8 mouse cellular contexts compared by ENCODE assay signal in the genomic region with DNA sequence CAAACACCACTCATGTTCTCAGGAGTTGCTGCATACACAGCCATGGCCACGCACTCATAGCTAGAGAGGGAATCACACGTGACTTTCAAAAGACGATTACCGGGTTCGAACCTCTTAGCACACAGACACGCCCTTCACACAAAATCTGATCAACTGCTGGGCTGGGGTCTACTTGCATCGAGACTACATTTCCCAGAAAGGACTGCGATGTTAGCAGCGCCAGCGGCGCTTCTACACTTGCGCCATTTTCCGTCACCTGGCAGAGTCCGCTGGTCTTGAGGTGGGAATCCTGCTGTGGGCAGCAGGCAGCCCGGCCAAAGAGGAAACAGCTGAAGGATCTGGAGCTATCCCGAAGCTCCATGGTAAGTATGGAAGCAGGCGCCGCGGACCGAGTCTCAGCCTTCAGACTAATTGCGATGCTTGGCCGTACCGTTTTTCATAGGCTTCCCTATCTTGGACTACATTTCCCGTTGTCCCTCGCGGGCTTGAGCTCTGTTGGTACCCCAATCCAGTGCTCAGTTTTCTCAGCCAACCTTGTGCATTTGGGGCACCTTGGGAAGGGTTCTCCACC. TPM values are rescaled to one million over a fixed set of nuclear protein-coding genes. Genes with fewer than 3 reads are reported as not detected.
DNase-seq lines count a peak whose midpoint lies in the region; ATAC-seq and TF ChIP-seq lines count a peak whose summit lies in the region.

Gene Gm3854 (plus strand): TSS at position 259 of the 571 bp plus-strand sequence.

- H3K4me2 ChIP-seq in heart, embryonic 16.5 days (ENCODE audit: low read depth, low read length): peak within 1 kb of the TSS; percentile 73
- H3K4me2 ChIP-seq in liver, embryonic 11.5 days: peak within 1 kb of the TSS; percentile 67

- H3K9ac ChIP-seq in heart, embryonic 16.5 days (ENCODE audit: low read length): peak within 1 kb of the TSS; percentile 70
- H3K9ac ChIP-seq in liver, embryonic 11.5 days (ENCODE audit: low read depth, low read length): peak within 1 kb of the TSS; percentile 73

- peak within 1 kb of the TSS; percentile 91 for H3K27ac ChIP-seq in forebrain, embryonic 10.5 days
- no peak within 1 kb of the TSS for H3K27ac ChIP-seq in heart, embryonic 16.5 days (ENCODE audit: low read length)
- no peak within 1 kb of the TSS for H3K27ac ChIP-seq in liver, embryonic 11.5 days (ENCODE audit: low read depth, low read length)
- no peak within 1 kb of the TSS for H3K27ac ChIP-seq in testis, adult 2 months (ENCODE audit: control insufficient read depth, insufficient read depth, low read depth, low read length)

- TF ChIP-seq POLR2A in testis, adult 2 months (IDR thresholded peaks at IDR 0.05; ENCODE audit: control insufficient read depth, low read depth, low read length): 0 out of 2 replicates have a peak, but pooled peaks have one; percentile 18

- ATAC-seq in heart, embryonic 16.5 days (replicated peaks; ENCODE audit: extremely low read depth, insufficient read depth, low FRiP score): peak; percentile 84
- ATAC-seq in liver, embryonic 11.5 days (replicated peaks; ENCODE audit: low FRiP score): peak; percentile 87

- H3K36me3 ChIP-seq in forebrain, embryonic 10.5 days (replicated peaks): no peaks in the 10 kb centered on the region
- no peaks in the 10 kb centered on the region for H3K36me3 ChIP-seq in heart, embryonic 16.5 days (ENCODE audit: control insufficient read depth, insufficient read depth)
- H3K36me3 ChIP-seq in liver, embryonic 11.5 days (ENCODE audit: control insufficient read depth, insufficient read depth, low read length): no peaks in the 10 kb centered on the region
- no peaks in the 10 kb centered on the region for H3K36me3 ChIP-seq in testis, adult 2 months (ENCODE audit: control insufficient read depth, insufficient read depth, low read length)

- DNase-seq in B cell, adult 2 months: peak; percentile 26 to 28
- peak; percentile 81 for DNase-seq in brain, embryonic 18.5 days (ENCODE audit: low read depth, low spot score)
- DNase-seq in forebrain, embryonic 10.5 days (ENCODE audit: extremely low spot score, low spot score): peak; percentile 83
- peak; percentile 70 for DNase-seq in kidney, postnatal 10 days
- DNase-seq in liver, embryonic 11.5 days (ENCODE audit: low spot score): peak; percentile 77
- DNase-seq in naive thymus-derived CD4-positive, alpha-beta T cell, adult 2 months (ENCODE audit: low read depth): peak; percentile 55

- peaks cover 4% of the 10 kb centered on the region; the same call in 1 of the 2 replicates for H3K9me3 ChIP-seq in forebrain, embryonic 10.5 days
- H3K9me3 ChIP-seq in heart, embryonic 16.5 days (replicated peaks; ENCODE audit: control insufficient read depth, low read length): no peaks in the 10 kb centered on the region
- H3K9me3 ChIP-seq in liver, embryonic 11.5 days (ENCODE audit: control insufficient read depth, low read length): no peaks in the 10 kb centered on the region

- no peaks in the 10 kb centered on the region for H3K27me3 ChIP-seq in forebrain, embryonic 10.5 days (ENCODE audit: poor library complexity, severe bottlenecking)
- H3K27me3 ChIP-seq in heart, embryonic 16.5 days (ENCODE audit: control insufficient read depth, insufficient read depth, low read length): no peaks in the 10 kb centered on the region
- no peaks in the 10 kb centered on the region for H3K27me3 ChIP-seq in liver, embryonic 11.5 days (replicated peaks; ENCODE audit: control insufficient read depth, insufficient read depth, low read length)
- H3K27me3 ChIP-seq in testis, adult 2 months (ENCODE audit: control insufficient read depth, insufficient read depth, low read length): no peaks in the 10 kb centered on the region

- peaks cover 3% of the 10 kb centered on the region; the same call in 1 of the 2 replicates for H3K4me1 ChIP-seq in forebrain, embryonic 10.5 days
- H3K4me1 ChIP-seq in heart, embryonic 16.5 days (ENCODE audit: control insufficient read depth, insufficient read depth, low read length): no peaks in the 10 kb centered on the region
- H3K4me1 ChIP-seq in liver, embryonic 11.5 days (replicated peaks; ENCODE audit: control insufficient read depth, insufficient read depth, low read length): 0 out of 2 replicates have a peak, but pooled peaks cover 2% of the 10 kb centered on the region
- no peaks in the 10 kb centered on the region for H3K4me1 ChIP-seq in testis, adult 2 months (ENCODE audit: control insufficient read depth, insufficient read depth, low read length)

- WGBS in forebrain, embryonic 10.5 days: under 1% methylated on average over 26 of the region's 26 CpGs
- under 1% methylated on average over 26 of the region's 26 CpGs for WGBS in heart, embryonic 16.5 days
- WGBS in liver, embryonic 11.5 days: under 1% methylated on average over 26 of the region's 26 CpGs

- peak within 1 kb of the TSS; percentile 67 for H3K4me3 ChIP-seq in forebrain, embryonic 10.5 days
- H3K4me3 ChIP-seq in heart, embryonic 16.5 days (ENCODE audit: low read length): peak within 1 kb of the TSS; percentile 62
- H3K4me3 ChIP-seq in liver, embryonic 11.5 days (ENCODE audit: low read depth, low read length): peak within 1 kb of the TSS; percentile 64
- peak within 1 kb of the TSS; percentile 84 for H3K4me3 ChIP-seq in testis, adult 2 months (ENCODE audit: control insufficient read depth, low read depth, low read length)

- no peak for TF ChIP-seq CTCF in testis, adult 2 months (IDR thresholded peaks at IDR 0.05; ENCODE audit: control insufficient read depth, insufficient read depth, insufficient replicate concordance, low read depth, low read length)

RNA-seq across cellular contexts. Expression of gene Gm3854, which starts in this region (rescaled TPM):
- polyA plus RNA-seq in forebrain, embryonic 10.5 days (2016; fragmentation: Nextera tagmentation; extraction: Ambion mirVana): 2.7 and 3.4 TPM in 2 replicates
- polyA plus RNA-seq in heart, embryonic 16.5 days (2015; fragmentation: Nextera tagmentation; extraction: Ambion mirVana): 1.0 and 1.5 TPM in 2 replicates
- polyA plus RNA-seq in liver, embryonic 11.5 days (2014; fragmentation: Nextera tagmentation; extraction: Ambion mirVana): 1.3 and 1.5 TPM in 2 replicates
- 0.88 and 1.1 TPM in 2 replicates for polyA plus RNA-seq in testis, adult 2 months (2012; rRNA removed)

Comparison
In these comparisons a context has a peak if more than half of its experiments do, and no peak if none do; other contexts are left out.
1. DNase-seq: peak in every context shown above with its lines; median percentile 83 in forebrain, embryonic 10.5 days; 81 in brain, embryonic 18.5 days; 77 in liver, embryonic 11.5 days; 70 in kidney, postnatal 10 days; 55 in naive thymus-derived CD4-positive, alpha-beta T cell, adult 2 months; 27 in B cell, adult 2 months.